Mouse (Mus musculus) cerebellum, adult 2 months (tissue): ENCODE data around the gene Islr. TPM values are rescaled to one million over a fixed set of nuclear protein-coding genes. Genes with fewer than 3 reads are reported as not detected.

Experiments used
- DNase-seq, 2 experiments: peaks; one replicate each; pipeline ENCODE4 v3.0.0; 2021
- H3K27ac ChIP-seq: fragments of 200-500 bp; 2 replicates; pipeline ENCODE4 v1.5.1; 2012; ENCODE audit warnings: low read length, control low read depth, inconsistent platforms; ENCODE audit not compliant: insufficient read depth
- H3K27me3 ChIP-seq: fragments of 200-500 bp; 2 replicates; pipeline ENCODE4 v1.6.1; 2012; ENCODE audit warnings: inconsistent platforms, mild to moderate bottlenecking, low read length, moderate library complexity; ENCODE audit not compliant: control insufficient read depth, insufficient read depth
- H3K4me1 ChIP-seq: fragments of 200-500 bp; 2 replicates; pipeline ENCODE4 v1.6.1; 2011; ENCODE audit warnings: low read length; ENCODE audit not compliant: control insufficient read depth, insufficient read depth
- H3K4me3 ChIP-seq: fragments of 200-500 bp; replicated peaks from 2 replicates; pipeline ENCODE3; 2011; ENCODE audit warnings: mild to moderate bottlenecking, low read depth, low read length, control low read depth; ENCODE audit not compliant: insufficient read depth
- CTCF ChIP-seq: fragments of 200-500 bp; IDR thresholded peaks from 2 replicates; pipeline ENCODE4 v1.5.1; 2011; ENCODE audit warnings: low read depth, mild to moderate bottlenecking, control low read depth, low read length, moderate library complexity, borderline replicate concordance; ENCODE audit not compliant: insufficient read depth
- POLR2A ChIP-seq: fragments of 200-500 bp; IDR thresholded peaks from 2 replicates; pipeline ENCODE4 v1.6.1; 2011; ENCODE audit warnings: low read length, control low read depth, borderline replicate concordance; ENCODE audit not compliant: insufficient read depth
- WGBS: fragments of 180-500 bp; shearing (Covaris S2); methylation state at CpG from one replicate; pipeline ENCODE4 v1.1.7; 2018; 5-methylcytosine and 5-hydroxymethylcytosine counted together
- polyA plus RNA-seq: library from polyadenylated mRNA; depleted of rRNA; stranded (reverse); fragments of >200 nt; gene quantifications from 2 replicates; pipeline ENCODE4 v1.2.3, GENCODE M21; 2012

Gene Islr
- polyA plus RNA-seq, 1 experiment, result 6.4 TPM

DNA sequence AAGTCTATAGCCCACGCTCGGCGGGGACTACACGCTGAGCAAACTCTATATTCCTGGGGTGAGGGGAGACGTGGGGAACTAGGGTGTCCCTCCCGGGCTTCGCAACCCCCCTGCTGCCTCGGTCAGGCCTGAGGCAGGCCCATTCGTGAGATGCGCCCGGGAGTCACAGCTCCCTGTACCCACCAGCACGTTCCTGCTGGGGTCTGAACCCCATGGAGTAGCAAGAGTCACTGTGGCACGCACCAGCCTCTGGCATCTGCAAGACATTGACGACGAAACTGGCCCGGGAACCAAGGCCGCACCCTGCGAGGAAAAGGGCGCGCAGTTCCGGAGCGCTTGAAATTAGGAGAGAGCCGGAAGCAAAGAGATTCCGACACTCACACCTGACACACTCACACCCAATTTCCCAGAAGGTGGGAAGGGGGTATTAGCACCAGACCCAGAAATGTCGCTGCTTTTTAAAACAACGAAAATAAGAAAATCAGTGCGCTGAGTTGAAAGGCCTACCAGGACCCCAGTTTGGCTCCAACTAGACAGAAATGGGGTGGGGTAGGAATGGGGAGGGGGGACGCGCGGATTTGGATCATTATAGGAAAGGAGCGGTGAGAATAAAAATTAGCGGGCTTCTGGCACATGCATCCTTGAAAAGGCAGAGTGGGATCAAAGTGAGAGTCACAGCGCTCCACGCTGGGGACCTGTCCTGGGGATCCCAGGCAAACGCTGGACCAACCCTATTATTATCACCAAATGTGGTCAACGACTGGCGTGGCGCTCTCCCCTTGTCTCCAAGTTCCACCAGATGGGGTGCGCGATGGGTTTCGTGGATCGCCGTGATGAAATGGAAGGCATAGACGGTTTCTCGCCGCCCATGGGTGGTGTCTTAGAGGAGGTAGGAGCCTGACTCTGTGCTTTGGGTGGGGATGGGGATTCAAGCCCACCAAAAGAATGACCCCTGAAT is 7.2 kb downstream of the Islr start:
- TF ChIP-seq POLR2A, result no peak
- no peak for TF ChIP-seq CTCF
- 66% methylated on average over 46 of the region's 46 CpGs for WGBS
- Histone ChIP-seq H3K27me3 (no peaks in the 10 kb centered on the region), H3K4me3 (no peak overlapping the region), H3K4me1 (peaks cover 11% of the 10 kb centered on the region), H3K27ac (no peak overlapping the region)
- DNase-seq, result no peak

DNA sequence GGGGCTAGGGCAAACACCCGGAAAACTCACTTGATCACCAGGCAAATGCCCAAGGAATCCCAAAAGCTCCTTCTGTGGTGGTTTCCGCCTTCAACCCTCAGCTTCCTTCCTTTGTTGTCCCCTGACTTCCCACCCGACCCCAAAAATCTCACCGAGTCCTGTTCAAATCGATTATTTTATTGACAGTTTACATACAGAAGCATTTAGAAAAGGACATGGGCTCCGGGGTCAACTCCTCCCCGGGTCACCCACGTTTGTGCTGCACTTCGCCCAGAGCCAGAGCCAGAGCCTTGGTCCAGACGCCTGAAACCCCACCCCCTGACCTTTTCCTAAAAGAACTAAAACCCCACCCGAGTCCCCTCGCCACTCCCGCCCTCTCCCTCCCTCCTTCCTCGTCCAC is 8.0 kb downstream of the Islr start:
- Histone ChIP-seq H3K27me3 (no peaks in the 10 kb centered on the region), H3K4me1 (peaks cover 11% of the 10 kb centered on the region), H3K4me3 (no peak overlapping the region), H3K27ac (no peak overlapping the region)
- no peak for TF ChIP-seq CTCF
- TF ChIP-seq POLR2A, result no peak
- 56% methylated on average over 14 of the region's 14 CpGs for WGBS
- no peak for DNase-seq

DNA sequence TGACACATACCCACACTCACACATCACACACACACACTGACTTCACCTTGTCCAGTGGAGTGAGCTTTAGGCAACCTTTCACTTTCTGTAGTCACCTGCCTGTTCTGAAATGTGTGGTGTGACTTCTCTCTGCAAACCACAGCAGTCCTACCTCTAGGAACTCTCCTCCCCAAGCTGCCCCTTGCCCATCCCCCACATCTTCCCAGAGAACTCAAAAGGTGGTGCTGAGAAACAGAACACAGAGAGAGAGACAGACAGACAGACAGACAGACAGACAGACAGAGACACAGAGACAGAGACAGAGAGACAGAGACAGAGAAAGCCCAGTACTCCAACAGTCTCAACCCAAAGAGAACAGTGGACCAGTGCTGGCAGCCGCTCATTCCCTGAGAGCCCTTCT is 8.4 kb downstream of the Islr start:
- Histone ChIP-seq H3K4me1 (peaks cover 11% of the 10 kb centered on the region), H3K27ac (no peak overlapping the region), H3K4me3 (no peak overlapping the region), H3K27me3 (no peaks in the 10 kb centered on the region)
- 75% methylated on average over 1 of the region's 1 CpGs for WGBS
- DNase-seq, result no peak
- TF ChIP-seq POLR2A (no peak), CTCF (no peak)

DNA sequence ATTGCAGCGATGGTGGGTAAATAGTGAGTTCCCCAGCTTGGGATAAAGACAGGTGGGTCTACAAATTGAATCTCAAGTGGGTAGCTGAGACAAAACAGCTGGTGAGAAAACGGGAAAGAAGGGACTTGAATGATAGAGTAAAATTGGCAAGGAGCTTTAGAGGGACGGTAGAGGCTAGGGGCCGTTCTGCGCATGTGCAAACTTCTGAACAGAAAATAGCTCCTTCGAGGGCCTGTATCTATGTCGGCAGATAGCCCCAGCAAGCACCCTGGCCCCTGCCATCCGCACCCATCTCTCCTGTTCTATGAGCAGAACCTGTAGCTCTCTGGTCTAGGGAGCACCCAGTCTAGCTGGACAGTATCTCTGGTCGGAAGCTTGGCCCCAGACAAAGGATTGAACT is 9.9 kb downstream of the Islr start:
- WGBS, result 78% methylated on average over 9 of the region's 9 CpGs

DNA sequence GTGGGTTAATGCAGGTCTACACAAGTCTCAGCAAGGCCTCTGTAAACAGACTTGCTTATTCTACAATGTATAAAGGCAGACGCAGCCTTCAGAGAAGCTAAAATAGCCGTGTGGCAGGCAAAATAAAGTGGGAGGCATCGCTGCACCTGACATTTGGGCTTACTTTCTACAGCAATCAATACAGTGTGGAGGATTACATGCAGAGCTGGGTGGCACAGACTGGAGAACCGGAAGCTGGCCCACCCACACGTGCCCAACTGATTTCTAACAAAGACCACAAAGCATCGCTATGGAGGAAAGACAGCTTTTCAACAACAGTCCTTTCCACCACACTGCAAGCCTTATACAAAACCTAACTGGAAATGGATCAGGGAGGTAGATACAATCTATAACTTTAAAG is 19.6 kb downstream of the Islr start:
- no peaks in the 10 kb centered on the region for H3K27me3 ChIP-seq
- H3K4me1 ChIP-seq, result no peaks in the 10 kb centered on the region
- 81% methylated on average over 6 of the region's 6 CpGs for WGBS
- no peak for TF ChIP-seq POLR2A
- TF ChIP-seq CTCF, result no peak
- H3K27ac ChIP-seq, result no peak overlapping the region
- H3K4me3 ChIP-seq, result no peak overlapping the region
- DNase-seq, result no peak

More for the DNA sequence above, 9.9 kb downstream of the Islr start:
- H3K4me1 ChIP-seq, result peaks cover 11% of the 10 kb centered on the region
- no peak overlapping the region for H3K27ac ChIP-seq
- DNase-seq, result no peak
- TF ChIP-seq POLR2A (no peak), CTCF (no peak)
- no peaks in the 10 kb centered on the region for H3K27me3 ChIP-seq
- no peak overlapping the region for H3K4me3 ChIP-seq

DNA sequence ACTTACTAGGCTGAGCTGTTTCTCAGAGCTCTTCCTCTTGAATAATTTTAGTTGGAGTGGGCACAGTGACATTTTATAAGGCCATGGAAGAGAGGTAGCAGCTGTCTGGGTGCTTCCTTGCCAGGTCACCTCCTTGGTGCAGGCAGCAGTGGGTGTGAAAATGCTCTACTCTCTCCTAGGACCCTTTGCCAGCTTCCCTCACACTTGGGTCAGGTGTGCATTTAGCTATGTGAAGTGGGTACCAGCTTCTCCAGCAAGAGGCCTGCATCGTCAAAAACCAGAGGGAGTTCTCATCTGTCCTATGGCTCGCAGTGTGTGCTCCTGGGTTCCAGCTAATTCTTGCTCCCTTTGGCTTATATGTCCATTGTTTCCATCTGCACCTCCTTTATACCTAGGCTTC is 24.7 kb downstream of the Islr start:
- no peak for TF ChIP-seq POLR2A
- TF ChIP-seq CTCF, result no peak

DNA sequence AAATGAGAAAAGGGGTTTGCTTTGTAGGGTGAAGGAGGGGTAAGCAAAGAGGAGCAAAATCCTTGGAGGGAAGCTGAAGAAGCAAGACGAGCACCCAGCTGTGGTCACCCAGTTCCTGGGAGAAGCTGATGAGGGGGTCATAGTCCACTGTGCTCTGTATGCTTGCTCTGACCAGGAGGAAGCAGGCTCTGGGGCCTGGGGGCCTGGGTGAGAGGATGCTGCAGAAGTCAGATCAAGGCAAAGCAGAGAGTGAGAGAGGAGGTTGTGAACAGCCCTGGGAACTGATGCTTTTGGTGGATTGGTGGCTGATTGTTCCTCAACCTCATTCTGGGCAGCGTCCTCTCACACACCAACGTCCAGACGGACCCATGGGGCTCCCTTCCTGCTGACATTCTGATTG is 26.9 kb downstream of the Islr start:
- no peak for DNase-seq
- no peak for TF ChIP-seq CTCF
- TF ChIP-seq POLR2A, result no peak
- no peak overlapping the region for H3K4me3 ChIP-seq
- no peaks in the 10 kb centered on the region for H3K27me3 ChIP-seq
- H3K4me1 ChIP-seq, result no peaks in the 10 kb centered on the region
- no peak overlapping the region for H3K27ac ChIP-seq
- 56% methylated on average over 4 of the region's 4 CpGs for WGBS

More for the DNA sequence above, 24.7 kb downstream of the Islr start:
- Histone ChIP-seq H3K27me3 (no peaks in the 10 kb centered on the region), H3K4me3 (no peak overlapping the region), H3K27ac (no peak overlapping the region), H3K4me1 (no peaks in the 10 kb centered on the region)
- WGBS, result 77% methylated on average over 2 of the region's 2 CpGs
- DNase-seq, result no peak

DNA sequence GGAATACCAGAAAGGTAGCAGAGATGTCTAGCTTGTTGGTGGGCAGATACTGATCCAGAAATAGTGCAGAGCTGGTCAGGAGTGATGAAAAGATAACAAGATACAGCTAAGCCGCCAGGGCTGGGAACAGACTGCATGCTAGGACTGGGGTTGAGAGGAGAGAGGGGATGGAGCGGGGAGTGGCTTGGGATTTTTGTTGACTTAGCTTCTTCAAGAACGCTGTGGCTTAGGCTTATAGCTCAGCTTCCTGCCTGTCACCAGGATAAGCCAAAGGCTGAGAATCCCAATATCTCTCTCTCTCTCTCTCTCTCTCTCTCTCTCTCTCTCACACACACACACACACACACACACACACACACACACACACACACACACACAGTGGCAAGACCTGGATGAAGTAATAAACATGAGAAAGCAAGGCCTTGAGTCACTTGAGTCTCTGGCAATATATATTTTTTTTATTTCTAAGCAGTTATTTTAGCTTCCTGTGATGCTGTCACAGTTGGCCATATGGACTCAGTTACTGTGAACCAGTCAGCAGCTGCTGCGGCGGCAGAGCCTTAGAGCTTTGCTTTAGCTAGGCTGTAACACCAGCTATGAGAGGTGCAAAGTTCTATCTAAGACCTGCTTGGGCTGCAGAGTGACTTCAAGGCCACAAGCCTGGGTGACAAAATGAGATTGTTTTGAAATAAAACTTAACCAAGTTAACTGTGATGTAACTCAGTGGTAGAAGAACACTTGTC is 28.2 kb downstream of the Islr start:
- 76% methylated on average over 5 of the region's 5 CpGs for WGBS
- H3K27ac ChIP-seq, result no peak overlapping the region
- no peak overlapping the region for H3K4me3 ChIP-seq
- DNase-seq, result no peak
- H3K27me3 ChIP-seq, result no peaks in the 10 kb centered on the region
- H3K4me1 ChIP-seq, result no peaks in the 10 kb centered on the region
- no peak for TF ChIP-seq POLR2A
- no peak for TF ChIP-seq CTCF
